Mouse (Mus musculus): ENCODE results near the gene Pou5f2.

DNA sequence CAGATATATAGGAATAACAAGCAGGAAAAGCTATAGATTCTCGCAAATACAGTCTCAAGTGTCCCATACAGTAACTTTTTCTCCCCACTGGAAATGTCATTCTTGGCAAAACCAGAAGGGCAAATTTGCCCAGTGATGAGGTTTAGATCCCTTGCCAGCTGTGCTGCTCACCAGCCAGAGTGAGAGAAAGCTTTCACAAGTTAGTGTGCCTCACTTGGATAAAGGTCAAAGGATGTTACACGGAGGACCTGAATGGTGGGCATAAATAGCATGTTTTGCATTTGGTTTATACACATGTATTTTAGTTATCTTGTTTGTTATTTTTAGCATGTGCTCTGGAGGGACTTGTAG lies 41.9 kb upstream of the Pou5f2 start:
- no peak for TF ChIP-seq POLR2A (IDR thresholded peaks at IDR 0.05; ENCODE audit: borderline replicate concordance, low read depth, low read length)
- TF ChIP-seq CTCF (IDR thresholded peaks at IDR 0.05; ENCODE audit: low read depth, low read length): no peak

Data from bone marrow macrophage, adult 2 months (primary cell).